Mouse (Mus musculus): ENCODE measurements around the gene Hpn. TPM values are rescaled to one million over a fixed set of nuclear protein-coding genes. Genes with fewer than 3 reads are reported as not detected.

The Hpn gene
- polyA plus RNA-seq, 1 experiment from 2014 or later: 0.21 TPM

GRCm38 (mm10) chr7:31074713-31075069, 40.4 kb downstream of the Hpn start:
- 70% methylated on average over 5 of the region's 5 CpGs for WGBS
- Histone ChIP-seq H3K4me1 (ENCODE audit: control insufficient read depth, insufficient read depth, low read length) (peaks cover 2% of the 10 kb centered on the region; the same call in 1 of the 2 replicates), H3K9me3 (replicated peaks; ENCODE audit: control insufficient read depth, low read length, poor library complexity, severe bottlenecking) (no peaks in the 10 kb centered on the region), H3K27me3 (ENCODE audit: control insufficient read depth, insufficient read depth, low read depth, low read length) (no peaks in the 10 kb centered on the region), H3K4me3 (ENCODE audit: low read depth, low read length) (no peak overlapping the region), H3K27ac (ENCODE audit: low read length) (no peak overlapping the region), H3K9ac (ENCODE audit: low read depth, low read length) (no peak overlapping the region), H3K36me3 (ENCODE audit: control insufficient read depth, insufficient read depth, low read length) (no peaks in the 10 kb centered on the region), H3K4me2 (ENCODE audit: low read length) (no peak overlapping the region)
- ATAC-seq: no peak

- WGBS: 61% methylated on average over 7 of the region's 7 CpGs
- no peak overlapping the region for H3K9ac ChIP-seq (ENCODE audit: low read depth, low read length)
- ATAC-seq: no peak
- no peaks in the 10 kb centered on the region for H3K9me3 ChIP-seq (replicated peaks; ENCODE audit: control insufficient read depth, low read length, poor library complexity, severe bottlenecking)
- H3K27ac ChIP-seq (ENCODE audit: low read length): no peak overlapping the region
- no peaks in the 10 kb centered on the region for H3K27me3 ChIP-seq (ENCODE audit: control insufficient read depth, insufficient read depth, low read depth, low read length)
- H3K4me3 ChIP-seq (ENCODE audit: low read depth, low read length): no peak overlapping the region
- no peak overlapping the region for H3K4me2 ChIP-seq (ENCODE audit: low read length)
- H3K4me1 ChIP-seq (ENCODE audit: control insufficient read depth, insufficient read depth, low read length): peaks cover 2% of the 10 kb centered on the region; the same call in 1 of the 2 replicates
- no peaks in the 10 kb centered on the region for H3K36me3 ChIP-seq (ENCODE audit: control insufficient read depth, insufficient read depth, low read length)
These were observed 40.9 kb downstream of the Hpn start for GRCm38 (mm10) chr7:31074061-31074712.

GRCm38 (mm10) chr7:31073546-31073945, 41.5 kb downstream of the Hpn start:
- Histone ChIP-seq H3K36me3 (ENCODE audit: control insufficient read depth, insufficient read depth, low read length) (no peaks in the 10 kb centered on the region), H3K27me3 (ENCODE audit: control insufficient read depth, insufficient read depth, low read depth, low read length) (no peaks in the 10 kb centered on the region), H3K4me2 (ENCODE audit: low read length) (no peak overlapping the region), H3K4me3 (ENCODE audit: low read depth, low read length) (no peak overlapping the region), H3K9me3 (replicated peaks; ENCODE audit: control insufficient read depth, low read length, poor library complexity, severe bottlenecking) (no peaks in the 10 kb centered on the region), H3K9ac (ENCODE audit: low read depth, low read length) (no peak overlapping the region), H3K4me1 (ENCODE audit: control insufficient read depth, insufficient read depth, low read length) (peaks cover 2% of the 10 kb centered on the region; the same call in 1 of the 2 replicates), H3K27ac (ENCODE audit: low read length) (no peak overlapping the region)
- no peak for ATAC-seq

- Histone ChIP-seq H3K9ac (ENCODE audit: low read depth, low read length) (no peak overlapping the region), H3K4me2 (ENCODE audit: low read length) (no peak overlapping the region), H3K27me3 (ENCODE audit: control insufficient read depth, insufficient read depth, low read depth, low read length) (no peaks in the 10 kb centered on the region), H3K27ac (ENCODE audit: low read length) (no peak overlapping the region), H3K4me3 (ENCODE audit: low read depth, low read length) (no peak overlapping the region), H3K36me3 (ENCODE audit: control insufficient read depth, insufficient read depth, low read length) (no peaks in the 10 kb centered on the region), H3K4me1 (ENCODE audit: control insufficient read depth, insufficient read depth, low read length) (peaks cover 2% of the 10 kb centered on the region; the same call in 1 of the 2 replicates), H3K9me3 (replicated peaks; ENCODE audit: control insufficient read depth, low read length, poor library complexity, severe bottlenecking) (no peaks in the 10 kb centered on the region)
- no peak for ATAC-seq
- 64% methylated on average over 9 of the region's 9 CpGs for WGBS
These were observed 42.8 kb downstream of the Hpn start for GRCm38 (mm10) chr7:31072326-31072725.

GRCm38 (mm10) chr7:31070324-31070723, 44.8 kb downstream of the Hpn start:
- Histone ChIP-seq H3K9ac (ENCODE audit: low read depth, low read length) (no peak overlapping the region), H3K4me1 (ENCODE audit: control insufficient read depth, insufficient read depth, low read length) (peaks cover 2% of the 10 kb centered on the region; the same call in 1 of the 2 replicates), H3K36me3 (ENCODE audit: control insufficient read depth, insufficient read depth, low read length) (no peaks in the 10 kb centered on the region), H3K27me3 (ENCODE audit: control insufficient read depth, insufficient read depth, low read depth, low read length) (no peaks in the 10 kb centered on the region), H3K27ac (ENCODE audit: low read length) (no peak overlapping the region), H3K9me3 (replicated peaks; ENCODE audit: control insufficient read depth, low read length, poor library complexity, severe bottlenecking) (no peaks in the 10 kb centered on the region), H3K4me2 (ENCODE audit: low read length) (no peak overlapping the region), H3K4me3 (ENCODE audit: low read depth, low read length) (no peak overlapping the region)
- WGBS: 79% methylated on average over 6 of the region's 6 CpGs
- no peak for ATAC-seq

DNA sequence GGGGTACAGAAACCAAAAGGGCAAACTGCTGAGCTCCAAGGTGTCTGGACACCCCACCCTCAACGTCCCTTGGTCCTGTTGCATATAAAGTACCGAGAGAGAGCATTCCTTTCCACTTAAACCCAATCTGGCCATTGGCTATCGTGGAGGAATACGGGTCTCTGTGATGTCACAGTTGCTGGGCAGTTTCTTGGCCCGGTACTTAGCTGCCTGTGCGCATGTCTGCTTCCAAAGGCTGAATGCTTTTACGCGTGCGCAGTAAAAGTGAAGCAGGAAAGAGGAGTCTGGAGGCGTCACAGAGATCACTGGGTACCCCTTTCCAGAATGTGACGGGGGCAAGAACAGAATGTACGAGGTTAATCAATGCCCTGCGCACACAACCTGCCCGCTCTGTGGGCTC, 45.6 kb downstream of the Hpn start:
- Histone ChIP-seq H3K36me3 (ENCODE audit: control insufficient read depth, insufficient read depth, low read length) (no peaks in the 10 kb centered on the region), H3K4me1 (ENCODE audit: control insufficient read depth, insufficient read depth, low read length) (peaks cover 2% of the 10 kb centered on the region; the same call in 1 of the 2 replicates), H3K4me2 (ENCODE audit: low read length) (no peak overlapping the region), H3K4me3 (ENCODE audit: low read depth, low read length) (no peak overlapping the region), H3K27me3 (ENCODE audit: control insufficient read depth, insufficient read depth, low read depth, low read length) (no peaks in the 10 kb centered on the region), H3K9me3 (replicated peaks; ENCODE audit: control insufficient read depth, low read length, poor library complexity, severe bottlenecking) (no peaks in the 10 kb centered on the region), H3K9ac (ENCODE audit: low read depth, low read length) (no peak overlapping the region), H3K27ac (ENCODE audit: low read length) (no peak overlapping the region)
- WGBS: 90% methylated on average over 14 of the region's 14 CpGs
- no peak for ATAC-seq

DNA sequence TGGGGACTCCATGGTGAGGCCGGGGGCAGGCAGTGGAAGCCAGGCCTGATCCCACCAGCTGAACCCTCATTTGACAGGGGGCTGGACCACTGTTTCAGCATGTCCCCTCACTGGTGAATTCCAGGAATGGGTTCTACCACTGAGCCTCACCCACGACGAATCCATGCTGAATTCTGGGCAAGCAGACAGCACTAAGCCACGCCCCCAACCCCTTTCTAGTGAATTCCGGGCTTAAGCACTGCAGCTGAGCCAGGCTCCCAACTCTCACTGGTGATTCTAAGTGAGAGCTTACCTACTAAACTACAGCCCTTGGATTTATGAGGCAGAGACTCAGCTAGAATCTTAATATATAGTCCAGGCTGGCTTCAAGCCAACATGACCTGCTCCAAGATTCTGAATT, 47.3 kb downstream of the Hpn start:
- no peak for ATAC-seq
- 43% methylated on average over 5 of the region's 5 CpGs for WGBS
- Histone ChIP-seq H3K9me3 (replicated peaks; ENCODE audit: control insufficient read depth, low read length, poor library complexity, severe bottlenecking) (no peaks in the 10 kb centered on the region), H3K27me3 (ENCODE audit: control insufficient read depth, insufficient read depth, low read depth, low read length) (no peaks in the 10 kb centered on the region), H3K36me3 (ENCODE audit: control insufficient read depth, insufficient read depth, low read length) (no peaks in the 10 kb centered on the region), H3K27ac (ENCODE audit: low read length) (no peak overlapping the region), H3K9ac (ENCODE audit: low read depth, low read length) (no peak overlapping the region), H3K4me1 (ENCODE audit: control insufficient read depth, insufficient read depth, low read length) (peaks cover 2% of the 10 kb centered on the region; the same call in 1 of the 2 replicates), H3K4me3 (ENCODE audit: low read depth, low read length) (no peak overlapping the region), H3K4me2 (ENCODE audit: low read length) (no peak overlapping the region)

DNA sequence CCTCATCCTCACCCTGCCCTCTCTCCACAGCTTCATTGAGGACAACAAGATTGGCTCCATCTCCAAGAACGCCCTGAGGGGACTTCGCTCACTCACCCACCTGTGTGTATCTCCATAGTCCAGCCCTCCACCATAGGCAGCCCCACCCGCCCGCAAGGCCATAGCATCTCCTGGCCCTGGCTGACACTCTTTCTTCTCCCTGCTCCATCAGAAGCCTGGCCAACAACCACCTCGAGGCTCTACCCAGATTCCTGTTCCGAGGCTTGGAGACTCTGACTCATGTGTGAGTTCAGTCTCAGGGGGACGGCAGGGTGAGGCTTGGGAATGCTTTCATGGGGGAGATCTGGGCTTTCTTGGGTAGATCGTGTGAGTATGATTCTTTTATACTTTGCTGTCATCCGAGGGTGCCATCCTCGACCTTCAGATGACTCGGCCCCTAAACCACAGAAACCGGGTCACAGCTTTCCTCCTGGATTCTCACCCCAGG, 52.0 kb downstream of the Hpn start:
- H3K4me3 ChIP-seq (ENCODE audit: low read depth, low read length): no peak overlapping the region
- WGBS: 87% methylated on average over 12 of the region's 12 CpGs
- no peaks in the 10 kb centered on the region for H3K9me3 ChIP-seq (replicated peaks; ENCODE audit: control insufficient read depth, low read length, poor library complexity, severe bottlenecking)
- H3K4me1 ChIP-seq (ENCODE audit: control insufficient read depth, insufficient read depth, low read length): no peaks in the 10 kb centered on the region
- no peak overlapping the region for H3K27ac ChIP-seq (ENCODE audit: low read length)
- no peak overlapping the region for H3K4me2 ChIP-seq (ENCODE audit: low read length)
- no peak for ATAC-seq
- H3K27me3 ChIP-seq (ENCODE audit: control insufficient read depth, insufficient read depth, low read depth, low read length): no peaks in the 10 kb centered on the region
- no peak overlapping the region for H3K9ac ChIP-seq (ENCODE audit: low read depth, low read length)
- H3K36me3 ChIP-seq (ENCODE audit: control insufficient read depth, insufficient read depth, low read length): no peaks in the 10 kb centered on the region

DNA sequence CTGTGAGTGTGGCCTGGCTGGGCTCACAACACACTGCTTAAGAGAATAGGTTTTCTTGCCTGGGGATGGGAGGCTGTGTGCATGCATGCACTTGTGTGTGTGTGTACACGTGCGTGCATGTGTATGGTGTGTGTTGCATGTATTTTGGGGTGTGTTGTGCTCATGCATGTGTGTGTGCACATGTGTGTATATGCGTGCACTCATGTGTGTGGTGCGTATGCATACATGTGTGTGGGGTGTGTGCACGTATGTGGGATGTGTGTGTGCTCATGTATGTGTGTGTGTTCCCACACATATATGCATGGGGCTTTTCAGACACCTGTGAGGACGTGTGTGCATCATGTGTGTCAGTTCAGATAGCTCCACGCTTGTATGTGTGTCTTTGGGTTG, 54.5 kb downstream of the Hpn start:
- no peak overlapping the region for H3K27ac ChIP-seq (ENCODE audit: low read length)
- no peaks in the 10 kb centered on the region for H3K4me1 ChIP-seq (ENCODE audit: control insufficient read depth, insufficient read depth, low read length)
- WGBS: 84% methylated on average over 7 of the region's 7 CpGs
- H3K9me3 ChIP-seq (replicated peaks; ENCODE audit: control insufficient read depth, low read length, poor library complexity, severe bottlenecking): no peaks in the 10 kb centered on the region
- no peak overlapping the region for H3K9ac ChIP-seq (ENCODE audit: low read depth, low read length)
- no peak overlapping the region for H3K4me3 ChIP-seq (ENCODE audit: low read depth, low read length)
- no peaks in the 10 kb centered on the region for H3K36me3 ChIP-seq (ENCODE audit: control insufficient read depth, insufficient read depth, low read length)
- ATAC-seq: no peak
- H3K4me2 ChIP-seq (ENCODE audit: low read length): no peak overlapping the region
- no peaks in the 10 kb centered on the region for H3K27me3 ChIP-seq (ENCODE audit: control insufficient read depth, insufficient read depth, low read depth, low read length)

All from midbrain, embryonic 16.5 days (tissue).